Mouse (Mus musculus) gastrocnemius, postnatal 36 days (tissue): ENCODE results near the gene Shf. TPM values are rescaled to one million over a fixed set of nuclear protein-coding genes. Genes with fewer than 3 reads are reported as not detected.
"Not testable (repeated sequence)": the region's sequence is repeated elsewhere in the genome, so short reads cannot be mapped to it uniquely, and the experiment has no call there.

ENCODE experiments used
- DNase-seq, 2 experiments: peaks; one replicate each; pipeline ENCODE4 v3.0.0; 2022
- intact Hi-C: fragments of 180-260 bp; cut with DNase I; formaldehyde crosslinking; loops from one replicate; pipeline ENCODE4 v1.15.1; 2025
- long read RNA-seq, 2 experiments: library from polyadenylated mRNA; stranded (forward); transcript quantifications; one replicate each; pipeline ENCODE4 v2.0.0; 2021
- total RNA-seq, 2 experiments: library from RNA; stranded (reverse); gene quantifications; 2 replicates each; pipeline ENCODE4 v1.2.3; 2021

Shf gene
- 1 to 10 TPM; 1.9 to 2.1 TPM for total RNA-seq
- long read RNA-seq, experiment 1, partial matches to known transcripts: 0 of 1 reads
- long read RNA-seq, experiment 1, other reads (novel, unspliced or antisense): 1 of 1 reads
- long read RNA-seq, experiment 2: 0 reads

DNA sequence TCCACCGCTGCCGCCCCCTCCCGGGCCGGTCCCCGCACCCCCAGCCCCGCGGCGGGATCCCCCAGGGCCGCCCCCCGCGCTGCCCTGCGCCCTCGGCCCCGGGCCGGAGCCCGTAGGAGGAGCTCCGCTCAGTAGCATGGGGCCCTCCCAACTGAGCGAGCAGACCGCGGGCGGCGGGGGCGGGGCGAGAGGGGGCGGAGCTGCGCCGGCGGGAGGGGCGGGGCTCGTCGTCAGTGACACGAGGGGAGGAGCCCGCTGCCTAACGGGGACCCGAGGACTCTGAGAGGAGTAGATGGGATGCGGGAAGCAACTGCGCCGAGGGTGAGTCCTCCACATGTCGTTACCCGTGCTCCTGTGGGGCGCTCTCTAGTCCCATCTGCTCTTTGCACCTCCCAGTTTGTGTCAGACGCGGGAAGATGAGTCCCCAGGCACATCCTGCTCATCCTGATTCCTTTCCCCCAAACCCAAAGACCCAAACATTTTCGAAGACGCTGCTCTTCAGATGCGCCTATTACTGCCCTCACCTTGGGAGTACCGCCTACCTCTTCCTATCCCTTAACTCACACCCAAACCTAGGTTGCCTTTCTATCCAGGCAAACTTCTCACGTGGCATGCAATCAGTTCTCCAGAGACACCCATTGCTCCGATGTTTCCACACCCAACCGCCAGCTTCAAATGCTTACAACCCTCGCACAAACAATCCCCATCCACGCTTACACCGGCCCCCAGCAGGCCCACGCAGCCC, at the start of gene Shf:
Gene Shf, minus strand, starts transcription at position 168 of the 745 bp plus-strand sequence.
- DNase-seq: peak; percentile 82 to 85

DNA sequence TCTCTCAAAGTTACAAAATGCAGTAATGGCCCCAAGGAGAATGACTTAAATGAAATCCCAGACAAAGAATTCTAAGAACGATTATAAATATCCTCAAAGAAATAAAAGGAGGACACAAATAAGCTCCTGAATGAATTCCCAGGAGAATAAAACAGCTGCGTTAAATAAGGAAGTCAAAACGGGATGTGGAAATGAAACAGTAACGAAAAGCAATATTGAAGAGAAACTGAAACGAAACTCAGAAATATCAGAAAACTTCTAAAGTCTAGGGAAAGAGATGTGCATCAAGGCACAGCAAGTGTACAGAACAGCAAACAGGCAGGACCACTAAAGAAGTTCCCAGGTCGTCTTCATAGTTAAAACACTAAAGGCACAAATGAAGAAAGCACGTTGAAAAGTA, 40.0 kb upstream of the Shf start:
- no peak for DNase-seq
- intact Hi-C loops: no loop called here

More for the DNA sequence above, at the start of gene Shf:
- intact Hi-C loops: loop anchor here (5.0 kb wide), 1 partner anchor 203 kb away; no protein-coding TSS in a partner anchor

DNA sequence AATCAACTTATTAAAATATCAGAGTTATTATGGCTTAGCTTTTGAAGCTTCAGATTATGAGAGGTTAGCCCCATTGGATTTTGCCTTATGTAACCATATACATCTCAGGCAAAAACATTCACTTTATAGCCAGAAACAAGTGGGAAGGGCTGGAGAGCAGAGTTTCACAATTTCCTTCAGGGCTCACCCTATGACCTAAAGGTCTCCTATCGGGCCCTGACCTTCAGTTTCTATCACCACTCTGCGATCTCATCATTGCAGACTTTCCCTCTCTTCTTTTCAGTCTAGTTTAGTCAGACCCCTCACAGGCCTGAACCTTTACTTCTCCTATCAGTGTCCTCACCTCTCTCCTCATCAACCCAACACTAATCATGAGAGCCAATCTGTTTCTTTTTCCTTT, 38.6 kb upstream of the Shf start:
- intact Hi-C loops: no loop called here
- DNase-seq: no peak

DNA sequence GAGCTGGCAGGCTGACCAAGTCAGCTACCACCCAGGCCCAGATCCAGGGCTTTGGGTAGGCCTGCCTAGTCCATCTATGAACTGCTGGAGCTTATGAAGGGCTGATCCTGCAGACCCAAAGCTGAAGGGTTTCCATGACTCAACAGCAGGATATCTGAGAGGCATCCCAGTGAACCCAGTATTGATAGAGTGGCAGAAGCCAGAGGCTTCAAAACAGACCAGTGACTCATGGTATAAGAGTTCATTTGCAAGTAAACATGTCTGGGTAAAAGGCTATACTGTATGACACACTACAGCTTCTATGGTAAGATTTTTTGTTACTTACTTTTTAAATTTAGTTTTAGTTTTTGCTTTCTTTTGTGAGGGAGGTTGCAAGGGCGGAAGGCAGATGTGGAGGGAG, 27.2 kb upstream of the Shf start:
- intact Hi-C loops: no loop called here
- no peak for DNase-seq

DNA sequence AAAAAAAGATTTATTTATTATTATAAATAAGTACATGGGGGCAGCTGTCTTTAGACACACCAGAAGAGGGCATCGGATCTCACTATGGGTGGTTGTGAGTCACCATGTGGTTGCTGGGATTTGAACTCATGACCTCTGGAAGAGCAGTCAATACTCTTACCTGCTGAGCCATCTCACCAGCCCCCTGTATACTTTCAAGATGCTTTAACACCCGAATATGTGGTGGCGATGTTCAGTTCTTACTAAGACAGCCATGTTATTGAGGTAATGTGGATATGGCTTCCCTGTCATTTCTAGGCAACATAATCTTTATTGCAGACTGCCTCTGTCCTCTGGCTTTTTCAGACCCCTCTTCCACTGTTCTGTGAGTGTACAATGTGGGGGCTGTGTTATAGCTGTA, 18.2 kb upstream of the Shf start:
- DNase-seq: not testable (repeated sequence)
- intact Hi-C loops: loop anchor here (10.0 kb wide), 1 partner anchor 238 kb away; no protein-coding TSS in a partner anchor

DNA sequence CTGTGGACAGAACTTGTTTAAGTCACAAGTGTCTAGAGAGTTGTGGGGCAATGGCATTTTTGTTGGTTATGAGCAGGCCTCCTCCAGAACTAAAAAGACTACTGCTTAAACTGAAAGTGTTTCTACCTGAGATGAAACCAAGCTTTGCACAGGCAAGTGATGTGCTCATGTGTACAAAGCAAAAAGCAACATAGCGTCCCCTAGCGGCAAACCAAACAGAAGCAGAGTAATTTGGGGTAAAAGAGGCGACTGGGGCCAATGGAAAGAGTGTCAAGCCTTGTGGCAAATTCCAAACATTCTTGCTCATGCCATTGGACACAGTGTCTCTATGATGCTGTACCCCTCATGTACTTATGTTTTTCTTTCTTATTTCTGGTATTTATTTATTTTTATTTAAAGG, 16.1 kb upstream of the Shf start:
- intact Hi-C loops: loop anchor here (10.0 kb wide), 1 partner anchor 240 kb away; no protein-coding TSS in a partner anchor

DNA sequence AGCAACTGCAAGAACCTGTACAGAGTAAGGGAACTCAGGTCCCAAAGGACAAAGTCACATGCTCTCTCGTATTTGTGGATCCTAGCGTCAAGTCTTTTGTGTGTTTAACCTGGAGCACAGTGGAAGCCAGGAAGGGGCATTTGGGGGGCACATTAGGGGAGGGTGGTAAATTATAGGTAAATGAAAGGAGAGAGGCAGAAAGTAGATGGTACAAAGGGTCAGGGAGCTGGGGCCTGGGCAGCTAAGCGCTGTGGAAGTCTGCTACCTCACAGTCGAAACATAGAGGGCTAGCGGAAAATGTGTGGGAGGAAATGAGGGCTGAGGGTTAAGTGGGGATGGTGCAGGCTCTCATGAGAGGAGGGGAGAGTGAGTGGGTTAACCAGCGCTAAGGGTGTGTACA, 13.2 kb upstream of the Shf start:
- intact Hi-C loops: loop anchor here (5.0 to 10.0 kb wide), 3 partner anchors 35 to 243 kb away; no protein-coding TSS in a partner anchor
- DNase-seq: no peak

More for the DNA sequence above, 16.1 kb upstream of the Shf start:
- no peak for DNase-seq

DNA sequence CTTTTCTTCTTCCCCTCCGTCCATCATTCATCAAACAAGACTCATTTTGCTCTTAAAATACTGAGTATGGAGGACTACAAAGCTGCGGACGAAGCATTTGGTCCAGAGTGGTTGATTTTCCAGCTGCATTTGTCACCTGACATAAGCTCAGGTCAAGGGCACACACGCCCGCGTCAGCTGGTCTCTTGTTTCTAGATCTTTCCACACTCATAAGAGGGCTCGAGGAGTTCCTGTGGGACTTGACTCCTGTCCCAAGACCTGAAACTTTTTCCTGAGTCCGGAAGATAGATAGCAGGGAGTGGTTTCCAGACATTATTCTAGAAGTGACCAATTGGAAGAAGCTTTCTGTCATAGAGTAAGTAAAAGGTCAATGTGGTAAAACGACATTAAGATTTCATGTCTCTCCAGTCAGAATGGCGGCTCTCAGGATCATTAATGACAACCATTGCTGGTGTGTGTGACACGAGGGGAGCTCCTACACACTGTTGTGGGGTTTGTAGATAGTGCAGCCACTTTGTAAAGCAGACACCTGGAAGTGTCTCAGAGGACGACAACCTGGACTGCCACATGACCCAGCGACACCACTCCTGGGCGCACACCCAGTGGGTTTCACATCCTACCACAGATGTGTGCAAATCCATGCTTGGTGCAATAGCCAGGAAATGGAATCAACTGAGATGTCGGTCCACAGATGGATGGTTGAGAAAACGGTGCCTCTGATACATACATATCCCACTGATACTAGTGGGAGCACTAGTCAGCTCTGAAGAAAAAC, 12.6 kb upstream of the Shf start:
- no peak for DNase-seq

DNA sequence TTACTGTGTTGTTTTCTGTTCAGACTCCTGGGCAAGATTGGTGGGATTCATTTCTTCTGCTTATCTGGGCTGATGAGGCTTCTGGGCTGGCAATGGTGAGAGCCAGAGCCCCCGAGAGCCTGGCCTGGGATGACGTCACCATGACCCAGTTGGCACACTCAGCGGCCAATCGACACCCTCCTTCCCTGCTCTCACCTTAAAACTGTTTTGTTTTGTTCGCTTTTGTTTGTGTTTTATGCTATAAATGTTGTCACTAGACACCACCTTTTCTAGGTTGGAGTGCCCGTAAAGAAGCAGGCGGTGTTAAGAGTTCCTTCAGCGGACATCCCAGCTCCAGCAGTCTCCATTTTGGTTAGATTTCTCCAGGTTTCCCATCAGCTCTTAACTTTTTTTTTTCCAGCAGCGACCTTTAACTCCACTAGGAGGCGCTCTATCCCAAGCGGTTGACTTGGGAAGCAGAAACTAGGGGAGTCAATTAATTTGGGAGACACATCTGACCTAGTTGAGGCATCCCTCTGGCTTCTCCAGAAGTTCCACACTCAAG, 11.9 kb upstream of the Shf start:
- peak; percentile 34 to 48 for DNase-seq
- intact Hi-C loops: loop anchor here (1.0 to 10.0 kb wide), 4 partner anchors 34 to 244 kb away; no protein-coding TSS in a partner anchor

More for the DNA sequence above, 12.6 kb upstream of the Shf start:
- intact Hi-C loops: loop anchor here (1.0 to 10.0 kb wide), 4 partner anchors 34 to 243 kb away; no protein-coding TSS in a partner anchor

DNA sequence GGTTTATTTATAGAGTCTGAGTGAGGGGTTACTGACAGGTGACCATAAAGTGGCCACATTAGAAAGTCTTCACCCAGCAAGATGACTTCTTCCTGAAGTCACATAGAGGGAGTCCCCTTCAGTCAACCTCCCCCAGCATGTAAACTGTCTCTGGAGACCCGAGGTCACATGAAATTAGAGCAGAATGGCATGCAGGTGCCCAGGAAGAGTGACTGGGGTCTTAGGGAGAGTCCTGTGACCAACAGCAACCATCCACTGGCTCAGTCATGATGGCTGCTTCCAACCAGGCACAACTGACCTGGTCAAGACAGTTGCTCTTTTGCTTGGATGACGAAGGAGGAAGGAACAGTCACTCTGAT, 10.3 kb upstream of the Shf start:
- intact Hi-C loops: no loop called here
- no peak for DNase-seq

DNA sequence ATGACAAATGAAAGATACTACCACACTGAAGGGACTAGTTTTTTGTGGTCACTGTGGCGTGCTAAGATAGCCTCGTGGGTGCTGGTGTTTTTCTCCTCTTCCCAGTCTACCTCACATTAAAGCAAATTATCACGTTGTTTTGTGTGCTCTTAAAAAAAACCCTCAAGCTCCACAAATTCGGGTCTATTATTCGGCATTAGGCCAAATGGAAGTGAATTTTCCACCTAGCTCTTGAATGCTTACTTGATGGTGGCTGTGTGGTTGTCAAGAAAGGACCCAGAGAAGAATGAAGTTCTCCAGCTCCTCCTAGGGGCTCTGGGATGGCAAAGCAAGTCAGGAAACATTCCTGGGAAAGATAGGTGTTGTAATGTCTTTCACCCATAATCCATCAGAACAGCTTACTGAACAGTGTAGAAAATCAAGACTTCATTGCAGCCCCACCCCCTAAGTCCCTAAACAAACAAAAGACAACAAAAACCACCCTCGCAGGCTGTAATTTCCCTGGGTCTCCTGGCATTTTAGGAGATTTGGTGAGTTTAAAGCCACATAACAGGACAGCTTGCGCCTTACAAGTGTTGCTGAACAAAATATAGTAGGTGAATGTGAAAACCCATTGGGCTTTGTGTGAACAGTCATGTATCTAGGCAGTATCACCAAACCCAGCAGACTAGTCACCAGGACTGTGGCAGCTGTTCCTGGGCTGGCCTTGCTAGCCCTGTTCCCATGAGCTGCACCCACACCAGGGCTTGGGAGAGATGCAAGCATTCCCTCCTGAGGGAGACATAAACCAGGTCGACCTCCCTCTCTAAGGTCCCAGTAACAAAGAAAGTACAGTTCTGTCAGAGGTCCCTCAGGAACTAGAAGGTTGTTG, 9.7 kb upstream of the Shf start:
- intact Hi-C loops: no loop called here
- DNase-seq: no peak

DNA sequence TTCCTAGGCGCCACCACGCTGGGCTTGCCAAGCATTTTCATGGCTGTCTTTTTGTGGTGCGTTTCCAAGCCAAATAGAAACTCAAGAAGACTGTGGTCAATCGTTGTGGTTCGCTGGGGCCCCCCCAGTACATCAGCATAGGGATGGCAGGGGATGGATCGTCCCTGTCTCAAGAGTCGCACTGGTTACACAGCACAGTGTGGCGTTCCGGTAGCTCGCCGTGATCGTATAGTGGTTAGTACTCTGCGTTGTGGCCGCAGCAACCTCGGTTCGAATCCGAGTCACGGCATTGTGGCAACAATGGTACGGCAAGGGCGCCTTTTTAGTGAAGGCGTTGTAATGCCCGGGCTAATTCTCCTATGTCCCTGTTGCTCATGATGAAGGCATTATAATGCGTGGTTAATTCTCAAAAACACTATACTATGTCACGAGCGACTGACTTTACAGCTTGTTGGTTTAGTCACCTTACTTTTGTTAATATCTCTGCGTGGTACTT, 8.8 kb upstream of the Shf start:
- intact Hi-C loops: no loop called here
- peak; percentile 46 to 71 for DNase-seq

DNA sequence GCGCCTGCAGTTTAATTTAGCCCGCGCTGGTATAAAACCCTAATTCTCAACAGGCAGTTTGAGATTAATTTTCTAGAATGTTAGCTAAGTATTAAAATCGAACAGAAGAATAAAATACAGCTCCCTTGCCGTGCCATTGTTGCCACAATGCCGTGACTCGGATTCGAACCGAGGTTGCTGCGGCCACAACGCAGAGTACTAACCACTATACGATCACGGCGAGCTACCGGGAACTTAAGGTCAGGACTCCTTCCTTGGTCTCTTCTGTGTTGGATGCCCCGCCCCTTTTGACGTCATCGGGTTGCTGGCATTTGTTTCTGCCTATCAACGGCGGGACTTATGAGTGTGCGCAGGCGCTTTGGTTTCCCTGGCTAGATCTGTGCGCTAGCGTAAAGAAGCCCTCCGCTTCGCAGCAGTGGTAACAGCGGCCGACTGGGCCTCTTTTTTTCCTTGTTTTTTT, 8.3 kb upstream of the Shf start:
- intact Hi-C loops: no loop called here

DNA sequence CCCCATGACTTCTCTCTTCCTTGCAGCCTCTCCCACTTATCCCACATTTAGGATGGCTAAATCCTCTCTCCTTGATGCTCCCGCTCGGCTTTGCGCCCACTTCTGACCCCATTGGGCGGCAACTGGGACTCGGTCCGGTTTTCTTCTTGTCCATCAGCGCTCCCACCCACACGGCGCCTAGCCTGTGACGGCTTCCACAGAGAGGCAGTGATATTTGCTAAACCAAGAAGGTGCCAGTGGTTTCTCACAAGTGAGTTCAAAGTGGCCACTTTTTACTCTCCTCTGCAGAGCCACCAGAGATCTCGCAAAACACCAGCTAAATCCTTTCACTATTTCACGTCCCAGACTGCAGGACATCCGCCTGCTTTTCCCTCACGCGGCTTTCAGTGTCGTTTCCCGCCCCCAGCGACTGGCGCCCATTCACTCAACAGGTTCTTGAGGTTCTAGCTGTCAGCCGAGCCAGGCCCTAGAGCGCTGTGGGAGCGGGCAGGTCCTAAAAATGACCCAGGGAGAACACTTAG, 7.1 kb upstream of the Shf start:
- peak in 1 of 2 experiments; percentile 49 for DNase-seq
- intact Hi-C loops: no loop called here

More for the DNA sequence above, 8.3 kb upstream of the Shf start:
- peak; percentile 93 to 99 for DNase-seq

DNA sequence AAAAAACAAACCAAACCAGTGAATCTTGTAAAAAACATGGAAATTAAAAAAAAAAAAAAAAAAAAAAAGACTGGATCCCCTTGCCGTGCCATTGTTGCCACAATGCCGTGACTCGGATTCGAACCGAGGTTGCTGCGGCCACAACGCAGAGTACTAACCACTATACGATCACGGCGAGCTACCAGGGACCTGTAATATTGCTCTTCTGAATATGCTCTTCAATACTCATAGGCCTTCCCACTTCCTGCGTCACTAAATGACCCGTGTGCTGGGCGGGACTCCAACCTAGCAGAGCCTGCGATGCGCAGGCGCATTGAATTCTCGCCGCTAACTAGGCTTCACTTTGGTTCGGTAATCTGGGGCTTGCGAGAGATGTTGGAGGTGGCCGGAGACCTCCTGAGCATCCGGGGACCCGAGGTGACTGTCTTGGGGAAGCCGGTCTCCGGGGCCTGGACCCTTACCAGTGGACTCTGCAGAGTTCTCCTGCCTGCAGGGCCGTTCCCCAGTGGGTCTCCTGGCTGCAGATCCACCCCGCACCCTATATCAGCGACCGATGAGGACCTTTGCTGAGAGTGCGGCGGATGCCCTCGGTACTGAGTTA, 6.5 kb upstream of the Shf start:
- DNase-seq: peak; percentile 88 to 90
- intact Hi-C loops: no loop called here

DNA sequence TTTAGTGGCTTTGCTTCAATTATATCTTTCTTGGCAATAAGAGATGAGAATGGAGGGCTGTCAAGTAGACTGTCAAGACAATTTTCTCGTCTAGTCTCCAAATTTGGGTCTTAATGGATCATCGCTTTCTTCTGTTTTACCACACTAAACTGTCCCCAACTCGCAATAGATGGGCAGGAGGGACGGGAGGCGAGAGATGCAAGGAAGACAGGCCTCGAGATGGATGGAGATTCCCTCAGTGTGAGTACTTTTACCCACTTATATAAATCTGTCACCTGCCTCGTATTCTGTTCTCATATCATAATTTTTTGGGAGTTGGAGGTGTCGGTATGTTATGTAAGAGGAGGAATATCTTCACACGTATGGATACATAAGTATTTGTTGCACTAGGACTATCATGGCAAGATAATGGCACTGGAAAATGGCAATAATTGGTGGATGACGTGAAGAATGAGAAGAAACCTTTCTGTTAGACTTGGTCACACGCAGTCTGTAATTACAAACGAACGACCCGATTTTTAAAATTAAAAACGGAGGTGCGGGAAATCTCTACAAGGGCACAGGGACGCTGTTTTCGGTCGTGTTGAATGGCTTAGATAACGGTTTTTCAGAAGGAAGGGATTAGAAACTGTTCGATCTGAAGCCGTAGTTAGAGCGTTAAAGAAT, 5.8 kb upstream of the Shf start:
- no peak for DNase-seq
- intact Hi-C loops: no loop called here

DNA sequence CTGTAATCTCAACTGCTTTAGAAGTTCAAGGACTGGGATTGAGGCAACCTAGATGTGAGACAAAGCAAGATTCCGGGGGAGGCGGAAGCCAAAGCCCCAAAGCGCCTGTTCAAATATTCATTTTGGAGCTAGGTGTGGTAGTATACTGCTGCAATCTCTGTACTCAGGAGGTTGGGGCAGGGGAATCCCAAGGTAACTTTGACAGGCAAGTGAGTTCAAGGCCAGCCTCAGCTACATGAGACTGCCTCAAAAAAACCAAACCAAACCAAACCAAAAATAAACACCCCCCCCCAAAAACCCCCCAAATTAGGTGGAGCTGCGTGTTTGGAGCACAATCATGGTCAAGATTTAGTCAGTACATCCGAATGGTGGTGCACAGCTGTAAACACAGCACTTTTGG, 5.0 kb upstream of the Shf start:
- no peak for DNase-seq
- intact Hi-C loops: no loop called here

DNA sequence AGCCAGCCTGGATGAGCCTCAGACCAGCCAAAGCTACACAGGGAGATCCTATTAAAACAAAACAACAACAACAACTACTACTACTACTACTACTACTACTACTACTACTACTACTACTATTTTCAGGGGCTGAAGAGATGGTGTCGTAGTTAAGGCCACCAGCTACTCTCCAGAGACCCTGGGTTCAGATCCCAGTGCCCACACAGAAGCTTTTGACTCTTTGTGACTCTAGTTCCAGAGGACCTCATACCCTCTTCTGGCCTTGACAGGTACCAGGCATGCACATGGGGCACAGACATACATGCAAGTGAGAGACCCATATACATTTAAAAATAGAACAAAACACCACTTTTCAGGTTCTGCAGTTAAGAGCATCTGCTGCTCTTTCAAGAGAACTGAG, 3.6 kb upstream of the Shf start:
- intact Hi-C loops: no loop called here
- no peak for DNase-seq

DNA sequence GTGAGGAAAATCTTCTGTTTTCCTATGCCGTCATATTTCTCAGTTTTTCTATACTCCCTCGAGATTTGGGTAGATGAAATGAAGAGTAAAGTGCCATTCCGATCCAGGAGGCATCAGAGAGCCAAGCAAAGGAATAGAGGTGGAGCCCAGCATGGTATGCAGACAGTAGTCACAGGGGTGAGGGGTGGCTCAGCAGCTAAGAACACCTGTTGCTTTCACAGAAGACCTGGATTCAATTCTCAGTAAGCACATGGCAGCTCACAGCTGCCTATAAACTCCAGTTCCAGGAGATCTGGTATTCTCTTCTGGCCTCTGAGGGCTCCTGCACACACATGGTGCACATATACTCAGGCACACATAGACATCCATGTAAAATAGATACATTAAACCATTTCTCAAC, 3.1 kb upstream of the Shf start:
- intact Hi-C loops: no loop called here
- no peak for DNase-seq
